Mouse (Mus musculus): ENCODE measurements around the gene Ddx1. TPM values are rescaled to one million over a fixed set of nuclear protein-coding genes. Genes with fewer than 3 reads are reported as not detected.

Ddx1 gene
- polyA plus RNA-seq, 1 experiment from 2014 or later: 167 TPM

- WGBS: 79% methylated on average over 6 of the region's 6 CpGs
- H3K27ac ChIP-seq: no peak overlapping the region
Observed at GRCm38 (mm10) chr12:13177606-13178005, 71.4 kb downstream of the Ddx1 start.

GRCm38 (mm10) chr12:13176927-13177326 is 72.1 kb downstream of the Ddx1 start:
- no peak overlapping the region for H3K9ac ChIP-seq
- no peak for ATAC-seq (ENCODE audit: low FRiP score, low read depth)
- no peak overlapping the region for H3K27ac ChIP-seq
- no peaks in the 10 kb centered on the region for H3K36me3 ChIP-seq
- H3K4me1 ChIP-seq: 0 out of 2 replicates have a peak, but pooled peaks cover 17% of the 10 kb centered on the region
- H3K27me3 ChIP-seq (replicated peaks): no peaks in the 10 kb centered on the region
- no peak overlapping the region for H3K4me2 ChIP-seq (replicated peaks)
- H3K9me3 ChIP-seq: no peaks in the 10 kb centered on the region
- 71% methylated on average over 3 of the region's 3 CpGs for WGBS
- H3K4me3 ChIP-seq: no peak overlapping the region

More at GRCm38 (mm10) chr12:13177606-13178005, 71.4 kb downstream of the Ddx1 start:
- H3K9ac ChIP-seq: no peak overlapping the region
- no peaks in the 10 kb centered on the region for H3K9me3 ChIP-seq
- H3K4me3 ChIP-seq: no peak overlapping the region
- H3K27me3 ChIP-seq (replicated peaks): no peaks in the 10 kb centered on the region
- no peak for ATAC-seq (ENCODE audit: low FRiP score, low read depth)
- H3K4me1 ChIP-seq: 0 out of 2 replicates have a peak, but pooled peaks cover 17% of the 10 kb centered on the region
- H3K36me3 ChIP-seq: no peaks in the 10 kb centered on the region
- H3K4me2 ChIP-seq (replicated peaks): no peak overlapping the region

DNA sequence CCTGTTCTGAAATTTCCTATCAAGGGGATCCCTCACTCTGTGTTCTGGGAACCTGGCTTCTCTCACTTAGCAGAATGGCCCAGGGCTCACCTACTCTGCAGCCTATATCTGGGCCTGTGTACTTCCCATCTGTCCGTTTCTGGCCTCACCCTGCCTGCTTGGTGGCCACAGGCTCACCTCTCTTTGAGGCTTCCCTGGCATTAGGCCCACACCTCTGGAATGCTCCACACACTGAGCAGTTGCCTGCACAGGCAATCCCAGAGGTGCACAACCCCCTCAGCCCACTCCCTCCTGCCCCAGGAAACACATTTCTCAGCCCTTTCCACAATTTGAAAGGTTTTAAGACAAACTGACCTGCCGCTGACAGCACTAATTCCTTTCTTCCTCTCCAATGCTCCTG is 72.9 kb downstream of the Ddx1 start:
- Histone ChIP-seq H3K9ac (no peak overlapping the region), H3K27ac (no peak overlapping the region), H3K4me2 (replicated peaks) (no peak overlapping the region), H3K4me1 (0 out of 2 replicates have a peak, but pooled peaks cover 9% of the 10 kb centered on the region), H3K27me3 (replicated peaks) (no peaks in the 10 kb centered on the region), H3K4me3 (no peak overlapping the region), H3K9me3 (no peaks in the 10 kb centered on the region), H3K36me3 (no peaks in the 10 kb centered on the region)
- WGBS: 53% methylated on average over 2 of the region's 2 CpGs
- no peak for ATAC-seq (ENCODE audit: low FRiP score, low read depth)

DNA sequence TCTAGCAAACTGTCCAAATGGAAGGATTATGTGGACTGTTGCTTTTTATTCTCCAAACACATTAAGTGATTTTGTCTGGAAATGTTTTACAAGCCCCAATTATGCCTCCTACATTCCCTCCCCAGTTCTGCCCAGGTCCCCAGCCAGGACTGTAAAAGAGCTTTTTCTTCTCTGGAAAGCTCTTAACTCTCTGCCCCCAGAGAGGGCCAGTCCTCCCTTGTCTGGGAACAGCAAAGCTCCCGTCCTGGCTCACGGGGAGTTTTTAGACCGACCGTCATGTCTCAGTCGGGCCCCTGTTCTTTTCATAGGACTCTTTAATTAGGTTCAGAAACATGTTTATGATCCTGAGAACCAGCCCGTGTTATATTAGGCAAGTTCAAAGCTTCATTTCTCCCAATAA is 75.0 kb downstream of the Ddx1 start:
- 54% methylated on average over 6 of the region's 6 CpGs for WGBS
- no peaks in the 10 kb centered on the region for H3K27me3 ChIP-seq (replicated peaks)
- no peak for ATAC-seq (ENCODE audit: low FRiP score, low read depth)
- H3K4me2 ChIP-seq (replicated peaks): no peak overlapping the region
- H3K4me3 ChIP-seq: no peak overlapping the region
- no peak overlapping the region for H3K9ac ChIP-seq
- no peaks in the 10 kb centered on the region for H3K9me3 ChIP-seq
- no peak overlapping the region for H3K27ac ChIP-seq
- no peaks in the 10 kb centered on the region for H3K36me3 ChIP-seq
- no peaks in the 10 kb centered on the region for H3K4me1 ChIP-seq

DNA sequence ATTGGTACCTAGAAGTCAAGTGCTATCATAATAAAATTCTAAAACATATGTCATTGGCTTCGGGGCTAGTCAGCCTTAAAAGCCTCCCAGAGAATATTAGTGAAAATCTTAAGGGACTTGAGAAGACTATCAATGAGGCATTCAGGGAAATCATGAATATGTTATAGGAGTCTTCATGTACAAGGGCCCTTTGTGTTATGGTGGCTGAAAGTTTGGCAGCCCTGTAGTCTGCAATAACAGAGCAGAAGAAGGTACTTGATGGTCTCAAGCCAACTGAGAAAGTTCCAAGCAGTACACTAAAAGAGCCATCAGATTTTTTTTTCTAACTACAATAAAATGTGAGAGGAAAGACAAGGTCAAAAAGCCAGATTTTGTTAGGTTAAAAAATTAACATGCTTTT is 80.9 kb downstream of the Ddx1 start:
- ATAC-seq (ENCODE audit: low FRiP score, low read depth): no peak
- Histone ChIP-seq H3K4me3 (no peak overlapping the region), H3K27ac (no peak overlapping the region), H3K27me3 (replicated peaks) (no peaks in the 10 kb centered on the region), H3K4me2 (replicated peaks) (no peak overlapping the region), H3K4me1 (no peaks in the 10 kb centered on the region), H3K36me3 (no peaks in the 10 kb centered on the region), H3K9me3 (no peaks in the 10 kb centered on the region), H3K9ac (no peak overlapping the region)
- WGBS: 62% methylated on average over 1 of the region's 1 CpGs

- Histone ChIP-seq H3K4me3 (no peak overlapping the region), H3K9ac (no peak overlapping the region), H3K27me3 (replicated peaks) (no peaks in the 10 kb centered on the region), H3K4me1 (no peaks in the 10 kb centered on the region), H3K27ac (no peak overlapping the region), H3K36me3 (no peaks in the 10 kb centered on the region), H3K9me3 (no peaks in the 10 kb centered on the region), H3K4me2 (replicated peaks) (no peak overlapping the region)
- WGBS: 77% methylated on average over 5 of the region's 5 CpGs
- ATAC-seq (ENCODE audit: low FRiP score, low read depth): no peak
Observed at GRCm38 (mm10) chr12:13167116-13167515, 81.9 kb downstream of the Ddx1 start.

Other genes starting within 250 kb of the Ddx1 start
- gene Nbas, start 19.9 kb upstream of the Ddx1 start, polyA plus RNA-seq (2016; fragmentation: Nextera tagmentation; extraction: Ambion mirVana): 15.2 and 18.2 TPM in 2 replicates